Mouse (Mus musculus) lung, postnatal 0 days (tissue): ENCODE data around the gene Cnih3.

ENCODE experiments used
- CTCF ChIP-seq: IDR thresholded peaks from 2 replicates; pipeline ENCODE4 v1.5.1; 2016; ENCODE audit warnings: antibody characterized with exemption, mild to moderate bottlenecking
- EP300 ChIP-seq: IDR thresholded peaks from 2 replicates; pipeline ENCODE4 v1.6.1; 2016; ENCODE audit warnings: antibody characterized with exemption, mild to moderate bottlenecking, control low read depth

DNA sequence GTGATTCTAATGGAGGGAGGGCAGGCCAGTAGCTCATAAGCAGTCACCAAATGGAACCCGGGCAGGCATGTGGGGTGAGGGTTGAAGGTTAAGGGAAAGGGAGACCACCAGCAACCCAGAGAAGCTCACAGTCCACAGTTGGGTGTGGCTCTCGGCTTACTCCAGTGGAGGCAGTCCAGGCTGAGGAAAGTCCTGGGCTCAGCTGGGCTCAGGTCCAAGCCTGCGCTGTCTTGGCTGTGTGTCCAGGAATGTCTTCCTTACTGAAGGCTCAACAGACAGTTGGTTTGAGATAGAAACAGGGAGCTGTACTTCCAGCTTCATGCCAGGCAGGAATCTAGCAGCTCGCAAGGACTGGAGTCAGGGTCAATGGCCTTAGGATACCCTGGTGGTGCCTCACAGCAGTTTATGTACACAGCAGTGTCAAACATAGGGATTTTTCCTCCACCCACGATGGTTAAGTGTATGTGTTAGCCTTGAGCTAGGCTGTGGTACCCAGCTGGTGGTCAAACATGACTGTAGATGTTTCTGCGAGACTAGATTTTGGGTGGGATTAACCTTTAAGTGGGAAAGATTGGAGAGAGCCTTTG, 65.6 kb downstream of the Cnih3 start:
- peak; percentile 39 for TF ChIP-seq CTCF
- no peak for TF ChIP-seq EP300
